Mouse (Mus musculus): Measurements from ENCODE around the gene Xrcc5. TPM values are rescaled to one million over a fixed set of nuclear protein-coding genes. Genes with fewer than 3 reads are reported as not detected.

The Xrcc5 gene
- total and polyA plus RNA-seq, 2 experiments = 3.2 to 23.5 TPM

GRCm38 (mm10) chr1:72338341-72338740 lies 31.1 kb downstream of the Xrcc5 start:
- peaks cover 6% of the 10 kb centered on the region; the same call in 1 of the 2 replicates for H3K4me1 ChIP-seq (ENCODE audit: control insufficient read depth, insufficient read depth, low read length)
- WGBS = 84% methylated on average over 5 of the region's 5 CpGs
- H3K4me3 ChIP-seq (ENCODE audit: insufficient read depth, low read depth, low read length) = no peak overlapping the region
- H3K36me3 ChIP-seq (ENCODE audit: control insufficient read depth, insufficient read depth, low read length) = peaks cover 5% of the 10 kb centered on the region; the same call in 1 of the 2 replicates
- no peak overlapping the region for H3K27ac ChIP-seq (replicated peaks; ENCODE audit: insufficient read depth, low read depth, low read length)
- no peak overlapping the region for H3K9ac ChIP-seq (ENCODE audit: low read depth, low read length)
- no peak for TF ChIP-seq CTCF (IDR thresholded peaks at IDR 0.05; ENCODE audit: low read depth, low read length)
- no peak for TF ChIP-seq POLR2A (IDR thresholded peaks at IDR 0.05; ENCODE audit: extremely low read depth, insufficient read depth, low read length)
- DNase-seq (ENCODE audit: extremely low read depth, low read depth, low spot score) = peak; percentile 14
- no peaks in the 10 kb centered on the region for H3K79me2 ChIP-seq (ENCODE audit: control insufficient read depth, insufficient read depth, low read length)
- H3K27me3 ChIP-seq (ENCODE audit: control insufficient read depth, insufficient read depth, low read length) = no peaks in the 10 kb centered on the region

DNA sequence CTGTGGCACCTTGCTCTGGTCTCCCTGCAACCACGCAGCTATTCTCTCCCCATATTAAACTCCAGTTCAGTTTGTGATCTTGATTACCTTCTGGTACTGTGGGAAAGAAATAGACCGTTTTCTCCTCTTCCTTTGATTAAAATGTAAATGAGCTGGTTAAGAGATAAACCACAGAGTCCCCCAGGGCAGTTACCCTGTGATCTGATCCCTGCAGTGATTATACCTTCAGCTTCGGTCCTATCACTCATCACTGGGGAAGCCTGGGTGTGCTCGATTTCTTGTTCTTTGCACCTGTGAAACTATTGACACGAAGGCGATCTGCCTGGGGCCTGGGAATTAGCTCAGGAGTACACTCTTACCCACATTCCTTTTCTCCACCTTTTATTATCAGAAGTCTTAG lies 40.7 kb downstream of the Xrcc5 start:
- peaks cover 4% of the 10 kb centered on the region; the same call in 1 of the 2 replicates for H3K36me3 ChIP-seq (ENCODE audit: control insufficient read depth, insufficient read depth, low read length)
- no peak for DNase-seq (ENCODE audit: extremely low read depth, low read depth, low spot score)

DNA sequence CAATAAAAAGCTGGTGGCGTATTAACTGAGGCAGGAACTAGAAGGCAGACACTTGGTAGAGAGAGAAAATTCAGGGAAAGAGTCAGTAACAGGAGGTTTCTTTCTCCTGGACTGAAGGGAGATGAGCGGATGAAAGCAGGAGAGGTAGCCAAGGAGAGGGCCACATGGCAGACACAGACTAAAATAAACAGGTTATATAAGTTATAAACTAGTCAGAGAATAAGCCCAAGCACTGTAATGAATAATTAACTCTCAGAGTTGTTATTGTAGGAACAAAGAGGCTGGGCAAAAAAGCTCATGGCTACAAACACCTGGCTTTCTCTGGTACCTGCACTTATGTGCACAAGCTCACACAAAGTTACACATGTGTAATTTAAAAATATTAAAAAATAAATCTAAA lies 47.6 kb downstream of the Xrcc5 start:
- Histone ChIP-seq H3K4me3 (ENCODE audit: insufficient read depth, low read depth, low read length) (no peak overlapping the region), H3K4me1 (ENCODE audit: control insufficient read depth, insufficient read depth, low read length) (no peaks in the 10 kb centered on the region), H3K27me3 (ENCODE audit: control insufficient read depth, insufficient read depth, low read length) (no peaks in the 10 kb centered on the region), H3K79me2 (ENCODE audit: control insufficient read depth, insufficient read depth, low read length) (no peaks in the 10 kb centered on the region), H3K27ac (replicated peaks; ENCODE audit: insufficient read depth, low read depth, low read length) (no peak overlapping the region), H3K9ac (ENCODE audit: low read depth, low read length) (no peak overlapping the region), H3K36me3 (ENCODE audit: control insufficient read depth, insufficient read depth, low read length) (peaks cover 13% of the 10 kb centered on the region; the same call in 1 of the 2 replicates)
- 92% methylated on average over 2 of the region's 2 CpGs for WGBS
- DNase-seq (ENCODE audit: extremely low read depth, low read depth, low spot score) = no peak
- no peak for TF ChIP-seq CTCF (IDR thresholded peaks at IDR 0.05; ENCODE audit: low read depth, low read length)
- TF ChIP-seq POLR2A (IDR thresholded peaks at IDR 0.05; ENCODE audit: extremely low read depth, insufficient read depth, low read length) = no peak

More for the DNA sequence above, 40.7 kb downstream of the Xrcc5 start:
- Histone ChIP-seq H3K9ac (ENCODE audit: low read depth, low read length) (no peak overlapping the region), H3K27me3 (ENCODE audit: control insufficient read depth, insufficient read depth, low read length) (no peaks in the 10 kb centered on the region), H3K4me3 (ENCODE audit: insufficient read depth, low read depth, low read length) (no peak overlapping the region), H3K4me1 (ENCODE audit: control insufficient read depth, insufficient read depth, low read length) (no peaks in the 10 kb centered on the region), H3K27ac (replicated peaks; ENCODE audit: insufficient read depth, low read depth, low read length) (no peak overlapping the region), H3K79me2 (ENCODE audit: control insufficient read depth, insufficient read depth, low read length) (no peaks in the 10 kb centered on the region)
- TF ChIP-seq CTCF (IDR thresholded peaks at IDR 0.05; ENCODE audit: low read depth, low read length) = no peak
- 88% methylated on average over 6 of the region's 6 CpGs for WGBS

GRCm38 (mm10) chr1:72358216-72358615 lies 51.0 kb downstream of the Xrcc5 start:
- TF ChIP-seq CTCF (IDR thresholded peaks at IDR 0.05; ENCODE audit: low read depth, low read length) = no peak
- no peak for TF ChIP-seq POLR2A (IDR thresholded peaks at IDR 0.05; ENCODE audit: extremely low read depth, insufficient read depth, low read length)
- no peaks in the 10 kb centered on the region for H3K4me1 ChIP-seq (ENCODE audit: control insufficient read depth, insufficient read depth, low read length)
- H3K27me3 ChIP-seq (ENCODE audit: control insufficient read depth, insufficient read depth, low read length) = no peaks in the 10 kb centered on the region

DNA sequence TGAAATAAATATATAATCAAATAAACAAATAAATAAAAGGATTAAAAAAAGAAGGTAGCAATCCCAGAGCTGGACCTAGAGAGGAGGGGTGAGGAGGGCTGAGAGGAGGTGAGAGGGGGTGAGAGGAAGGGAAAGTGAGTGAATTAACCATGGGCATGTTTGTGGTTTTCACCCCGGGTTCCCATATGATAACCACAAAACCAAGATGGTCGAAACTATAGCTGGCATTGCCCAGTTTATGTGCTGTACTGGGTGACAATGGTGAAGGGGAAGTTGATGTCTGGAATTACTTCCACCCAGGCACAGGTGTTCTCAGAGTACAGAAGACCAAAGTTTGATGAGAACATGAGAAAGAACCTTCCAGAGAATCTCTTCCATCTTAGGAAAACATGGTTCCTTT lies 52.2 kb downstream of the Xrcc5 start:
- no peaks in the 10 kb centered on the region for H3K4me1 ChIP-seq (ENCODE audit: control insufficient read depth, insufficient read depth, low read length)
- TF ChIP-seq CTCF (IDR thresholded peaks at IDR 0.05; ENCODE audit: low read depth, low read length) = no peak
- no peak for TF ChIP-seq POLR2A (IDR thresholded peaks at IDR 0.05; ENCODE audit: extremely low read depth, insufficient read depth, low read length)
- DNase-seq (ENCODE audit: extremely low read depth, low read depth, low spot score) = no peak
- H3K27ac ChIP-seq (replicated peaks; ENCODE audit: insufficient read depth, low read depth, low read length) = no peak overlapping the region
- H3K79me2 ChIP-seq (ENCODE audit: control insufficient read depth, insufficient read depth, low read length) = no peaks in the 10 kb centered on the region
- H3K4me3 ChIP-seq (ENCODE audit: insufficient read depth, low read depth, low read length) = no peak overlapping the region
- peaks cover 17% of the 10 kb centered on the region; the same call in 1 of the 2 replicates for H3K36me3 ChIP-seq (ENCODE audit: control insufficient read depth, insufficient read depth, low read length)
- 91% methylated on average over 2 of the region's 2 CpGs for WGBS
- no peak overlapping the region for H3K9ac ChIP-seq (ENCODE audit: low read depth, low read length)
- H3K27me3 ChIP-seq (ENCODE audit: control insufficient read depth, insufficient read depth, low read length) = no peaks in the 10 kb centered on the region

More at GRCm38 (mm10) chr1:72358216-72358615, 51.0 kb downstream of the Xrcc5 start:
- Histone ChIP-seq H3K9ac (ENCODE audit: low read depth, low read length) (no peak overlapping the region), H3K27ac (replicated peaks; ENCODE audit: insufficient read depth, low read depth, low read length) (no peak overlapping the region), H3K79me2 (ENCODE audit: control insufficient read depth, insufficient read depth, low read length) (no peaks in the 10 kb centered on the region), H3K4me3 (ENCODE audit: insufficient read depth, low read depth, low read length) (no peak overlapping the region), H3K36me3 (ENCODE audit: control insufficient read depth, insufficient read depth, low read length) (peaks cover 21% of the 10 kb centered on the region; the same call in 1 of the 2 replicates)
- WGBS = 98% methylated on average over 2 of the region's 2 CpGs
- no peak for DNase-seq (ENCODE audit: extremely low read depth, low read depth, low spot score)

DNA sequence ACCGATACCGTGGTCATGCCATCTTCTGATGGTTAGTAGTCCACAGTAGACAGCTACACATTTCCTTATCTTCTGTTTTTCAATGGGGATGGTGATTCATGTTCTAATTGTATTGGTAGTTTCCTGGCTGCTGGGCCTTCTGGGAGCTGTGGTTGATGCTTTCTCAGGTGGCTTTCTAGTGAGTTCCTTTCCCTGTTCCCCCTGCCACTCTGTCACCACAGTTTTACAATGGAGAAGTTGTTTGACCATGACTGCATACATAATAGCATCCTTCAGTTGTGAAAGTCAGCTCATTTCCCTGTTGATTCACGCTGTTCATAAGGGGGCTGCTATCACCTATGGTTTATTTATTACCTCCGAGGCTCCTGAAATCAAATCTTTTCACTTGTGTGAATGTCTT lies 53.6 kb downstream of the Xrcc5 start:
- no peak overlapping the region for H3K9ac ChIP-seq (ENCODE audit: low read depth, low read length)
- H3K4me3 ChIP-seq (ENCODE audit: insufficient read depth, low read depth, low read length) = no peak overlapping the region
- no peak for TF ChIP-seq POLR2A (IDR thresholded peaks at IDR 0.05; ENCODE audit: extremely low read depth, insufficient read depth, low read length)
- no peak for TF ChIP-seq CTCF (IDR thresholded peaks at IDR 0.05; ENCODE audit: low read depth, low read length)
- 96% methylated on average over 4 of the region's 4 CpGs for WGBS
- H3K27ac ChIP-seq (replicated peaks; ENCODE audit: insufficient read depth, low read depth, low read length) = no peak overlapping the region
- no peaks in the 10 kb centered on the region for H3K79me2 ChIP-seq (ENCODE audit: control insufficient read depth, insufficient read depth, low read length)
- no peaks in the 10 kb centered on the region for H3K27me3 ChIP-seq (ENCODE audit: control insufficient read depth, insufficient read depth, low read length)
- DNase-seq (ENCODE audit: extremely low read depth, low read depth, low spot score) = no peak
- H3K36me3 ChIP-seq (ENCODE audit: control insufficient read depth, insufficient read depth, low read length) = peaks cover 16% of the 10 kb centered on the region; the same call in 1 of the 2 replicates
- H3K4me1 ChIP-seq (ENCODE audit: control insufficient read depth, insufficient read depth, low read length) = no peaks in the 10 kb centered on the region

Measured in liver, adult 2 months (tissue).